Mouse (Mus musculus) forelimb bud, embryonic 11.5 days (tissue): ENCODE data around the gene Olfr287.

Experiments
- DNase-seq: peaks from one replicate; pipeline ENCODE4 v3.0.0-alpha.2; 2012; ENCODE audit warnings: low read depth, low spot score

Olfr287 gene

GRCm38 (mm10) chr15:98168622-98169004 lies 52.2 kb downstream of the Olfr287 start:
- no peak for DNase-seq

DNA sequence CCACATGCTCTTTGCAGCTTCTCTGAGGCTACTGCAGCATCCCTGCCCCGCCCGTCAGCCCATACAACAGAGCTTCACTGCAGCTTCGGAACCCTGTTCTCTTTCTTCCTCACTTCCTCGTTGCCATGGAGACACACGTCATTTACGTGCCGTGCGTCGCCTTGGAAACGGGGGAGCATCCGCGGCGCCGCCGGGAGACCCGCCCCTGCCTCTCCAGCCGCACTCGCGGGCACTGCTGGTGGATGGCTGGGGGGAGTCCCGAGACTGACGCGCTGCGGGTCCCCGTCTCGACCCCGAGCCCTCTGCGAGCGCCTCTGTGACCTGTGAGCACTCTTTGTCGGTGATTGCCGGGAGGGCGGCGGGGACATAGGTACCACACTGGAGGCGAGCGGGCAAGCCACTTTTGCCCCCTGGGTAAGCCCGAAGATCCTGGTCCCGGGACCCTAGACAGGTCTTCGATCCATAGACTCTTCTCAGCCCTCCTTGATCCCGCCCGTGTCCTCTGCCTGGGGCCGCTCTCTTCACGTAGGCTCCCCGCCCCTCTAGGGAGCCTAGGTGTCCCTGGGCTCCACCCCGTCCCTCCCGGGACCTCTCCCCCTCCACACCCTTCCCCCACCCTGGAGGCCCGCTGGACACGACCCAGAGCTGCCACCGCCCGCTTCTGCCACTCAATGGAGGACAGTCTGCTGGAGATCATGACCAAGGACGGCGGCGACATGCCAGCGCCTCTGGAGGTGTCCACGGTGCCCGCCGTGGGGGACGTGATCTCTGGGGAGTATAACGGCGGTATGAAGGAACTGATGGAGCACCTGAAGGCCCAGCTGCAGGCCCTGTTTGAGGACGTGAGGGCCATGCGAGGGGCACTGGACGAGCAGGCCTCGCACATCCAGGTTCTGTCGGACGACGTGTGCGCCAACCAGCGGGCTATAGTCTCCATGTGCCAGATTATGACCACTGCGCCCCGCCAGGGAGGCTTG lies 52.9 kb downstream of the Olfr287 start:
- peak; percentile 91 for DNase-seq

- no peak for DNase-seq
Measured at GRCm38 (mm10) chr15:98166963-98167644, 53.8 kb downstream of the Olfr287 start, which contains the start of gene Ccdc184. TSS of gene Ccdc184 (plus strand) at chr15:98167158.

GRCm38 (mm10) chr15:98165525-98165924 lies 55.3 kb downstream of the Olfr287 start, which contains the start of gene Asb8:
TSS of gene Asb8 (minus strand) at chr15:98165625.
- no peak for DNase-seq

- no peak for DNase-seq
Measured at GRCm38 (mm10) chr15:98162561-98162960, 58.3 kb downstream of the Olfr287 start.

DNA sequence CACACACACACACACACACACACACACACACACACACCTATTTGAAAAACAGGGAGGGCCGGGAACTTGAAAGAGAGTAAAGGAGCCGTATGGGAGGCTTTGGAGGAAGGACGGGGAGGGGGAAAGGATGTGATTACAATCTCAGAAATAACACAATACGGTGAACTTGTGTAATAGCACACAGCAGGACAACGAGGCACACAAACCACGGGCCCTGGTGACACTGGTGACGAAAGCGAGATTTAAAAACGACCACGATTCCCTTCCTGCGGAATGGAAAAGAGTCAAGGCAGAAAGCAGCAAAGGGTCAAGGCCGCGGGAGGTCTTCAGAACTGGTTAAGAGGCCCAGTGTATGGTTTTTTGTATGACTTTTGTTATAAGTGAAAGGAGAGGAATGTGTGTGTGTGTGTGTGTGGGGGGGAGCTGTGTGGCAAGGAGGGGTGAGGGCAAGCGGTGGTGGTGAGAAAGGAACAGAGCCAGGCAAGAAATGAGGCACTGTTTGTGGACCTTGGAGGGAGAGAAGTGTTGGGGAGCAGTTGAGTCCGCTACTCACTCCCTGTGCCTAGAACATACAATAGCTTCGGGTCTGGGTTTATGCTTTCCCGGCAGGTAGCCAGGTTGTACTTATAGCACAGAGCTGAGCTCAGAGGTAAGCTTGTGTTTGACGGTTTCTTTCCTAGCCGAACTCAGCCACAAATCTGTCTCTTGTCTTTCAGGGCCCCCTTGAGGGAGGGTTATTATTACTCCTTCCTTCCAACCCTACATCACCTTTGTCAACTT lies 59.6 kb downstream of the Olfr287 start:
- DNase-seq = no peak

DNA sequence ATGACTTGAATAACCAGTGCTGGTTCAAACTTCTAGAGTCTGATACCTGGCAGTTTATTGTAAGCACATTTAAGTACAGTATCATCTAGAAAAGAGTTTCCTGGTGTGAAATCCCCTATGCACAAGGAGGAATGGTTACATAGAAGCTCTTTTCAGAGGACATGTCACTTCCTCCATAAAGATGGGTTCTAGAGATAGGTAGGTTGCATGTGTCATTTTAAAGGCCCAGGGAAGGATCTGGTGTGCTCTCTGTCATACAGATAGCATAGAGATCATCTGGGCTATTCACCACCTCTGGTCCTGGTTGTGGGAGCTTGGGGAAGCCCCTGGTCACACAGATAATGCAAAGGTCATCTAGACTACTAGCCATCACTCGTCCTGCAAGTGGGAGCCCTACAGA lies 63.6 kb downstream of the Olfr287 start:
- DNase-seq = no peak
